21 mouse cellular contexts compared by ENCODE assay signal in the genomic region with DNA sequence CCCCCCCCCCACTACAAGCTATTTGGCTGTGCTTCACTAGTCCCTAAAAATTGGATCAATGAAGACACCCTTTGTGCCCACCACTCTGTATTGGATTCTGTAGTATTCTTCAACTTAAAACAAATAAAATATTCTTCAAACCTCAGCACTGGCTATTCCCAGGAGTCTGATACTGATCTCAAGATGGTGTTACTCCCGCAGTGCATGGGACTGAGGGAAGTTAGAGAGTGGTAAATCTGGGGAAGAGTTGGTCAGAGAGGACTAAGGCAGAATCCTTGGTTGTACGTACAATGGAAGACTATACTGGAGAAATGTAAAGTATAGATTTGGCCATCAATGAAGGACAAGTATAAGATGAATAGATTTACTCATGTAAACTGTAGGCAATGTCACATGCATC. TPM values are rescaled to one million over a fixed set of nuclear protein-coding genes. Genes with fewer than 3 reads are reported as not detected.
A peak's percentile ranks its signal among the peaks of the same experiment; 100 is the strongest.
DNase-seq lines count a peak whose midpoint lies in the region; ATAC-seq lines count a peak whose summit lies in the region.
"Had no signal": no experiment of that assay in that cellular context is flagged by ENCODE, and none has a peak within 500 bp of the region (broad histone marks: within the 10 kb centered on the region; RNA-seq: fewer than 3 reads in every experiment).

No protein-coding gene starts in this region.

- no peak overlapping the region for H3K27ac ChIP-seq in forebrain, embryonic 13.5 days
- no peak overlapping the region for H3K27ac ChIP-seq in forebrain, embryonic 16.5 days (ENCODE audit: low read length)
- H3K27ac ChIP-seq: heart, embryonic 15.5 days; hindbrain, embryonic 15.5 days had no signal

- no peaks in the 10 kb centered on the region for H3K36me3 ChIP-seq in forebrain, embryonic 13.5 days (ENCODE audit: poor library complexity, severe bottlenecking)
- H3K36me3 ChIP-seq in forebrain, embryonic 16.5 days (ENCODE audit: control insufficient read depth, insufficient read depth), result no peaks in the 10 kb centered on the region
- H3K36me3 ChIP-seq: heart, embryonic 15.5 days; hindbrain, embryonic 15.5 days; limb, embryonic 12.5 days had no signal

- H3K27me3 ChIP-seq in forebrain, embryonic 13.5 days, result no peaks in the 10 kb centered on the region
- H3K27me3 ChIP-seq in forebrain, embryonic 16.5 days (replicated peaks; ENCODE audit: control insufficient read depth, insufficient read depth, low read length), result no peaks in the 10 kb centered on the region
- H3K27me3 ChIP-seq: heart, embryonic 15.5 days; hindbrain, embryonic 15.5 days; limb, embryonic 12.5 days had no signal

- ATAC-seq in forebrain, embryonic 13.5 days, result 0 out of 2 replicates have a peak, but pooled peaks have one; percentile 20
- no peak for ATAC-seq in forebrain, embryonic 16.5 days

- no peaks in the 10 kb centered on the region for H3K4me1 ChIP-seq in forebrain, embryonic 13.5 days
- no peaks in the 10 kb centered on the region for H3K4me1 ChIP-seq in forebrain, embryonic 16.5 days (replicated peaks; ENCODE audit: control insufficient read depth, insufficient read depth, low read length)
- H3K4me1 ChIP-seq: heart, embryonic 15.5 days; hindbrain, embryonic 15.5 days; limb, embryonic 12.5 days had no signal

- DNase-seq in 3134 (ENCODE audit: extremely low read depth, insufficient read length, low spot score), result peak; percentile 37
- peak; percentile 12 for DNase-seq in ES-CJ7 (ENCODE audit: low read depth, low spot score)
- peak; percentile 5 for DNase-seq in embryo, embryonic 9.5 days (ENCODE audit: extremely low spot score)
- no peak for DNase-seq in cerebellum, postnatal 25 days
- DNase-seq in adrenal gland, postnatal 4 days (ENCODE audit: low spot score in 2 of 2), result no peak
- no peak for DNase-seq in urinary bladder, adult 18-20 months (ENCODE audit: low spot score in 2 of 2)
- DNase-seq: adrenal gland, postnatal 25 days; kidney, adult 2 months; lung, adult 18-20 months had no signal

- H3K9me3 ChIP-seq in forebrain, embryonic 13.5 days (replicated peaks), result no peaks in the 10 kb centered on the region; the same call in 1 of the 2 replicates
- H3K9me3 ChIP-seq in forebrain, embryonic 16.5 days (ENCODE audit: control insufficient read depth, low read length), result no peaks in the 10 kb centered on the region
- H3K9me3 ChIP-seq: heart, embryonic 15.5 days; hindbrain, embryonic 15.5 days; limb, embryonic 12.5 days had no signal

- no peak overlapping the region for H3K4me3 ChIP-seq in forebrain, embryonic 13.5 days
- H3K4me3 ChIP-seq in forebrain, embryonic 16.5 days (replicated peaks; ENCODE audit: low read length), result no peak overlapping the region
- H3K4me3 ChIP-seq: heart, embryonic 15.5 days; hindbrain, embryonic 15.5 days; limb, embryonic 12.5 days had no signal

- H3K4me2 ChIP-seq in forebrain, embryonic 13.5 days, result no peak overlapping the region
- H3K4me2 ChIP-seq in forebrain, embryonic 16.5 days (ENCODE audit: low read length), result no peak overlapping the region
- H3K4me2 ChIP-seq: heart, embryonic 15.5 days; hindbrain, embryonic 15.5 days; limb, embryonic 12.5 days had no signal

- 28% methylated on average over 2 of the region's 2 CpGs for WGBS in forebrain, embryonic 13.5 days
- 38% methylated on average over 2 of the region's 2 CpGs for WGBS in forebrain, embryonic 16.5 days

- H3K9ac ChIP-seq in forebrain, embryonic 13.5 days, result no peak overlapping the region
- no peak overlapping the region for H3K9ac ChIP-seq in forebrain, embryonic 16.5 days (replicated peaks; ENCODE audit: low read depth, low read length)
- H3K9ac ChIP-seq: heart, embryonic 15.5 days; hindbrain, embryonic 15.5 days; limb, embryonic 12.5 days had no signal

RNA-seq across cellular contexts. Expression of gene Ifna13, which starts 1.7 kb away (rescaled TPM):
- not detected in 2 replicates for polyA plus RNA-seq in forebrain, embryonic 13.5 days (2015; fragmentation: Nextera tagmentation; extraction: Ambion mirVana)
- not detected in 2 replicates for polyA plus RNA-seq in forebrain, embryonic 16.5 days (2015; fragmentation: Nextera tagmentation; extraction: Ambion mirVana)
- total RNA-seq in adrenal gland, postnatal 4 days (2021), result not detected
- total RNA-seq: adrenal gland, postnatal 25 days; common myeloid progenitor, adult 5-6 weeks; gastrocnemius, postnatal 4 days; layer of hippocampus, adult 18-20 months; left cerebral cortex, adult 18-20 months; monocyte, adult 5-6 weeks; neutrophil, adult 5-6 weeks had no signal
- polyA plus RNA-seq: heart, embryonic 15.5 days; hindbrain, embryonic 15.5 days; kidney, adult 2 months; limb, embryonic 12.5 days; testis, adult 2 months had no signal

RNA-seq across cellular contexts. Expression of gene C87499, which starts 8.3 kb away (rescaled TPM):
- not detected in 2 replicates for polyA plus RNA-seq in forebrain, embryonic 13.5 days (2015; fragmentation: Nextera tagmentation; extraction: Ambion mirVana)
- not detected in 2 replicates for polyA plus RNA-seq in forebrain, embryonic 16.5 days (2015; fragmentation: Nextera tagmentation; extraction: Ambion mirVana)
- total RNA-seq in adrenal gland, postnatal 4 days (2021), result not detected
- total RNA-seq: adrenal gland, postnatal 25 days; common myeloid progenitor, adult 5-6 weeks; gastrocnemius, postnatal 4 days; layer of hippocampus, adult 18-20 months; left cerebral cortex, adult 18-20 months; monocyte, adult 5-6 weeks; neutrophil, adult 5-6 weeks had no signal
- polyA plus RNA-seq: heart, embryonic 15.5 days; hindbrain, embryonic 15.5 days; kidney, adult 2 months; limb, embryonic 12.5 days; testis, adult 2 months had no signal

RNA-seq across cellular contexts. Expression of gene Ifna16, which starts 34.2 kb away (rescaled TPM):
- polyA plus RNA-seq in forebrain, embryonic 13.5 days (2015; fragmentation: Nextera tagmentation; extraction: Ambion mirVana), result not detected in 2 replicates
- polyA plus RNA-seq in forebrain, embryonic 16.5 days (2015; fragmentation: Nextera tagmentation; extraction: Ambion mirVana), result not detected in 2 replicates
- not detected for total RNA-seq in adrenal gland, postnatal 4 days (2021)
- total RNA-seq: adrenal gland, postnatal 25 days; common myeloid progenitor, adult 5-6 weeks; gastrocnemius, postnatal 4 days; layer of hippocampus, adult 18-20 months; left cerebral cortex, adult 18-20 months; monocyte, adult 5-6 weeks; neutrophil, adult 5-6 weeks had no signal
- polyA plus RNA-seq: heart, embryonic 15.5 days; hindbrain, embryonic 15.5 days; kidney, adult 2 months; limb, embryonic 12.5 days; testis, adult 2 months had no signal

RNA-seq across cellular contexts. Expression of gene Ifna12, which starts 39.4 kb away (rescaled TPM):
- not detected in 2 replicates for polyA plus RNA-seq in forebrain, embryonic 13.5 days (2015; fragmentation: Nextera tagmentation; extraction: Ambion mirVana)
- not detected in 2 replicates for polyA plus RNA-seq in forebrain, embryonic 16.5 days (2015; fragmentation: Nextera tagmentation; extraction: Ambion mirVana)
- not detected for total RNA-seq in adrenal gland, postnatal 4 days (2021)
- total RNA-seq: adrenal gland, postnatal 25 days; common myeloid progenitor, adult 5-6 weeks; gastrocnemius, postnatal 4 days; layer of hippocampus, adult 18-20 months; left cerebral cortex, adult 18-20 months; monocyte, adult 5-6 weeks; neutrophil, adult 5-6 weeks had no signal
- polyA plus RNA-seq: heart, embryonic 15.5 days; hindbrain, embryonic 15.5 days; kidney, adult 2 months; limb, embryonic 12.5 days; testis, adult 2 months had no signal

RNA-seq across cellular contexts. Expression of gene Ifna2, which starts 41.2 kb away (rescaled TPM):
- not detected in 2 replicates for polyA plus RNA-seq in forebrain, embryonic 13.5 days (2015; fragmentation: Nextera tagmentation; extraction: Ambion mirVana)
- polyA plus RNA-seq in forebrain, embryonic 16.5 days (2015; fragmentation: Nextera tagmentation; extraction: Ambion mirVana), result not detected in 2 replicates
- total RNA-seq in adrenal gland, postnatal 4 days (2021), result not detected
- total RNA-seq: adrenal gland, postnatal 25 days; common myeloid progenitor, adult 5-6 weeks; gastrocnemius, postnatal 4 days; layer of hippocampus, adult 18-20 months; left cerebral cortex, adult 18-20 months; monocyte, adult 5-6 weeks; neutrophil, adult 5-6 weeks had no signal
- polyA plus RNA-seq: heart, embryonic 15.5 days; hindbrain, embryonic 15.5 days; kidney, adult 2 months; limb, embryonic 12.5 days; testis, adult 2 months had no signal

Comparison
In these comparisons a context has a peak if more than half of its experiments do, and no peak if none do; other contexts are left out.
1. DNase-seq: peak in 3134 (single experiment), ES-CJ7 (single experiment) and embryo, embryonic 9.5 days (single experiment); none in cerebellum, postnatal 25 days (0 of 2), adrenal gland, postnatal 4 days (0 of 2) and urinary bladder, adult 18-20 months (0 of 2).